Mouse (Mus musculus) heart, postnatal 0 days (tissue): Measurements from ENCODE around the gene Rnf187. TPM values are rescaled to one million over a fixed set of nuclear protein-coding genes. Genes with fewer than 3 reads are reported as not detected.

Experiments used
- ATAC-seq: fragments of 200-750 bp; cut with Nextera tagmentation; 2 replicates; pipeline ENCODE4 v1.8.0; 2017; ENCODE audit warnings: low read depth, moderate number of reproducible peaks, moderate library complexity; ENCODE audit not compliant: insufficient read depth
- DNase-seq: peaks from one replicate; pipeline ENCODE4 v3.0.0-alpha.2; 2016; ENCODE audit warnings: low spot score
- H3K27ac ChIP-seq: fragments of 300-500 bp; sonication (generic); 2 replicates; pipeline ENCODE4 v1.5.1; 2014; ENCODE audit warnings: low read depth, mild to moderate bottlenecking
- H3K27me3 ChIP-seq: fragments of 300-500 bp; sonication (generic); 2 replicates; pipeline ENCODE4 v1.6.1; 2014; ENCODE audit warnings: low read length, mixed read lengths; ENCODE audit not compliant: control insufficient read depth, insufficient read depth
- H3K36me3 ChIP-seq: fragments of 300-500 bp; sonication (generic); replicated peaks from 2 replicates; pipeline ENCODE4 v1.6.1; 2014; ENCODE audit warnings: low read length, mixed read lengths; ENCODE audit not compliant: control insufficient read depth, insufficient read depth
- H3K4me1 ChIP-seq: fragments of 300-500 bp; sonication (generic); 2 replicates; pipeline ENCODE4 v1.6.1; 2014; ENCODE audit warnings: antibody characterized with exemption; ENCODE audit not compliant: control insufficient read depth, insufficient read depth
- H3K4me2 ChIP-seq: fragments of 300-500 bp; sonication (generic); 2 replicates; pipeline ENCODE4 v1.6.1; 2014; ENCODE audit warnings: low read depth, mild to moderate bottlenecking, low read length, moderate library complexity
- H3K4me3 ChIP-seq: fragments of 300-500 bp; sonication (generic); 2 replicates; pipeline ENCODE4 v1.5.1; 2014; ENCODE audit warnings: low read depth, low read length
- H3K9ac ChIP-seq: fragments of 300-500 bp; sonication (generic); replicated peaks from 2 replicates; pipeline ENCODE4 v1.6.1; 2014; ENCODE audit warnings: low read depth, low read length, mixed read lengths
- H3K9me3 ChIP-seq: fragments of 300-500 bp; sonication (generic); replicated peaks from 2 replicates; pipeline ENCODE4 v1.6.1; 2016; ENCODE audit warnings: low read length; ENCODE audit not compliant: control insufficient read depth
- CTCF ChIP-seq: IDR thresholded peaks from 2 replicates; pipeline ENCODE4 v1.5.1; 2016; ENCODE audit warnings: antibody characterized with exemption, control low read depth, low read depth
- EP300 ChIP-seq: IDR thresholded peaks from 2 replicates; pipeline ENCODE4 v1.6.1; 2016; ENCODE audit warnings: antibody characterized with exemption, low read depth
- WGBS: fragments of 180-500 bp; shearing (Covaris S2); extraction: QIAGEN DNeasy Blood & Tissue Kit; methylation state at CpG from one replicate; pipeline ENCODE4 v1.1.7; 2014; 5-methylcytosine and 5-hydroxymethylcytosine counted together
- polyA plus RNA-seq: library from polyadenylated mRNA; unstranded; fragments of >200 nt; fragmentation: Nextera tagmentation; extraction: Ambion mirVana; gene quantifications from 2 replicates; pipeline ENCODE4 v1.2.1, GENCODE M21; 2015
- total RNA-seq: library from RNA; depleted of rRNA; stranded (reverse); fragments of >200 nt; gene quantifications from 2 replicates; pipeline ENCODE4 v1.2.3, GENCODE M21; 2014; ENCODE audit warnings: low replicate concordance

The Rnf187 gene
- total and polyA plus RNA-seq, 2 experiments from 2014 or later, result 147 to 362 TPM

DNA sequence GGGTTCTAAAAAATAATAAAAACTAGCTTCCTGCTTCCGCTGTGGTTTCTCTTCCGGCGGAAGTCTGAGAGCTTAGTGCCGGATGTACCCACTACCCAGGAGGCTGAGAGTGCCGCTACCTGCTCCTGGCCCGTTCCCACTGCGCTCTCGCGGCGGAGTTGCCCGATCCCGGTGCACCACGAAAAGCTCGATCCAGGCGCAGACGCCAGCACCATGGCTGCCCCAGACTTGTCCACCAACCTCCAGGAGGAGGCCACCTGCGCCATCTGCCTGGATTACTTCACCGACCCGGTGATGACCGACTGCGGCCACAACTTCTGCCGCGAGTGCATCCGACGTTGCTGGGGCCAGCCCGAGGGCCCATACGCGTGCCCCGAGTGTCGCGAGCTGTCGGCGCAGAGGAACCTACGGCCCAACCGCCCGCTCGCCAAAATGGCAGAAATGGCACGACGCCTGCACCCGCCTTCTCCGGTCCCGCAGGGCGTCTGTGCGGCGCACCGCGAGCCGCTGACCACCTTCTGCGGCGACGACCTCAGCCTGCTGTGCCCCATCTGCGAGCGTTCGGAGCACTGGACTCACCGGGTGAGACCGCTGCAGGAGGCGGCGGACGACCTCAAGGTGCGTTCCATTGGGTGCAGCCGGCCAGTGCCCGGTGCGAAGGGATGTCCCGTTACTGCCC is 39.5 kb upstream of the Rnf187 start, which contains the start of gene Trim11:
Trim11 (plus strand) TSS at position 67 of the 679 bp plus-strand sequence.
- peaks cover 12% of the 10 kb centered on the region for H3K36me3 ChIP-seq
- peaks cover 41% of the 10 kb centered on the region for H3K4me1 ChIP-seq
- H3K9me3 ChIP-seq, result no peaks in the 10 kb centered on the region

DNA sequence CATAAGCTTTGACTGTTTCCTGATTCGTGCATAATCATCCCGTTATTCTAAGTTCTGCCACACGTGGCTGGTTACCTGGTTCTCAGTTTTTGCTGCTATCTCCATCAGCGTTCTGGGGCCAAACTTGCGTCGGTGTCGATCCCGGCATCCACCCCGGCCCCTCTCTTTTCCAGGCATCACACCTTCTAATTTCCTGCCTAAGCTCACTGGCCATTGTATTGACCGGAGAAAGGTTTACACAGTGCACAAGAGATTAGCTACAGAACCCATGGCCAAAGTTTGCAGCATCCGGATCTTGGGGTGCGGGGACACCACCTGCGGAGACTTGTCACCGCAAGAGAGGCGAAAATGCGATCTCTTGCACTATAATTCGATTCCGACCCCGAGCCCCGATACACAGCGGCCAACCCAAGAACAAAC is 38.9 kb upstream of the Rnf187 start:
- Histone ChIP-seq H3K27ac (peak overlapping the region; percentile 87), H3K27me3 (no peaks in the 10 kb centered on the region), H3K9me3 (no peaks in the 10 kb centered on the region), H3K4me1 (peaks cover 36% of the 10 kb centered on the region), H3K4me2 (peak overlapping the region; percentile 90), H3K36me3 (peaks cover 7% of the 10 kb centered on the region), H3K4me3 (peak overlapping the region; percentile 88), H3K9ac (peak overlapping the region; percentile 90)
- TF ChIP-seq CTCF (no peak), EP300 (no peak)
- ATAC-seq (no peak), DNase-seq (no peak)
- under 1% methylated on average over 21 of the region's 21 CpGs for whole genome bisulfite sequencing

More for the DNA sequence above, 39.5 kb upstream of the Rnf187 start, which contains the start of gene Trim11:
- 1% methylated on average over 64 of the region's 64 CpGs for WGBS
- peak within 1 kb of the TSS; percentile 90 for H3K4me2 ChIP-seq
- ATAC-seq (peak; percentile 55), DNase-seq (peak; percentile 82)
- peak within 1 kb of the TSS; percentile 87 for H3K27ac ChIP-seq
- H3K27me3 ChIP-seq, result no peaks in the 10 kb centered on the region
- H3K9ac ChIP-seq, result peak within 1 kb of the TSS; percentile 90
- peak within 1 kb of the TSS; percentile 88 for H3K4me3 ChIP-seq
- no peak for TF ChIP-seq EP300
- no peak for TF ChIP-seq CTCF

DNA sequence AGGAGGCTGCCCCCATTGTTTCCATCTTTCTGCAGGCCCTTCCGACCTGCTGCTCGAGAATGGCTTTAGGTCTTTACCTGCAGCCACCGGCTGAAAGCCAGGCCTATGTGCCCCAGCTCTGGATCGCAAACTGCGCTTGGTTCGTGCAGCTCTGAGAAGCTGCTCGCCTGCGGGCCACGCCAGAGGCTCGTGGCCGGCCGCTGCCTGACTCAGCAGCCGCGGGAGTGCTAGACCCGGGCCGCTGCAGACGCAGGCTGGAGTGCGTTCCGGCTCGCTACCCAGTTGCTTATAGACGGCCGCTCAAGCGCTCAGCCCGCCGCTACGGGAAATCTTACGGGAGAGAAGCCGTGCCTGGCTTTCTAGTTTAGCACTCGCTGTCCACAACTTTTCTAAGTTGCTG is 38.4 kb upstream of the Rnf187 start:
- peak overlapping the region; percentile 88 for H3K4me3 ChIP-seq
- no peak for TF ChIP-seq CTCF
- no peak for TF ChIP-seq EP300
- H3K4me2 ChIP-seq, result peak overlapping the region; percentile 90
- peaks cover 3% of the 10 kb centered on the region; the same call in 1 of the 2 replicates for H3K36me3 ChIP-seq
- no peak for ATAC-seq
- H3K4me1 ChIP-seq, result peaks cover 31% of the 10 kb centered on the region
- WGBS, result under 1% methylated on average over 29 of the region's 29 CpGs
- no peaks in the 10 kb centered on the region for H3K27me3 ChIP-seq
- DNase-seq, result no peak
- peak overlapping the region; percentile 87 for H3K27ac ChIP-seq
- H3K9ac ChIP-seq, result peak overlapping the region; percentile 90
- H3K9me3 ChIP-seq, result no peaks in the 10 kb centered on the region

DNA sequence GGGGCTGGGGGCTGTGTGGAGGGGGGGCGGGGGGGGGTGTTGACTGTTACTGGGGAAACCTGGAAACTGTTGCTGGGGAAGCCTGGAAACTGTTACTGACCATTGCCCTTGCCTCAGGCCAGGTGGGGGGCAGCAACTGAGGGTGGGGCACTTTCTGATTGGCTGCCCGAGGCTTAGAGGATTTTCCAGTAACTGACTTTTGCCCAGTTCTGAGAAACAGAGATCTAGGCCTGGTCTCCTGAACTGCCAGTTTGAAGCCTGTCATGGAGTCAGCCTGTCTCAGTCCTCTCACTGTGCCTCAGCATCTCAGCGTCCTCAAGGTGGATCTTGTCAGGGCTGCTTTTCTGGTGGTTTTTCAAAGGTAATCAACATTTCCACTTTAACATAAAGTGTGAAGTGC is 35.7 kb upstream of the Rnf187 start:
- H3K4me1 ChIP-seq, result peaks cover 4% of the 10 kb centered on the region
- no peaks in the 10 kb centered on the region for H3K9me3 ChIP-seq
- DNase-seq, result no peak
- no peak overlapping the region for H3K4me3 ChIP-seq
- 77% methylated on average over 3 of the region's 3 CpGs for WGBS
- no peak overlapping the region for H3K4me2 ChIP-seq
- no peak for ATAC-seq
- no peaks in the 10 kb centered on the region for H3K27me3 ChIP-seq
- H3K36me3 ChIP-seq, result no peaks in the 10 kb centered on the region
- TF ChIP-seq EP300, result no peak
- TF ChIP-seq CTCF, result no peak
- H3K9ac ChIP-seq, result no peak overlapping the region
- H3K27ac ChIP-seq, result no peak overlapping the region

DNA sequence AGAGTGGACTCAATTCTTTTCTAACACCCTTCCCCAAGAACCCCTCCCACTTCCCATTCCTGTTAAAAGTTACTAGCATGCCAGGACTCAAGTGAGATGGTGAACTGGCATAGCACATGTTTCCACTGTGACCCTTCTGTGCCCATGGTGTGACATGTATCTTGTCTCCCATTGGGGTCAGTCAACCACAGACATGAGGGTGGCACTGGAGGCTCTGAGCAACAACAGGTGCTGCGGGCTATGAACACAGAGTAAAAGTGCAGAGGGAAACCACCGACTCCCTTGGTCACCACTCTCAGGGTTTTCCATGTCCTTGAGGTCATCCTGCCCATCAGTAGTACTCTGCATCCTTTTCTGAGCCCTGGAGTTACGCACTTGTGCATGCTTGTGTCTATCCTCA is 33.1 kb upstream of the Rnf187 start:
- ATAC-seq (no peak), DNase-seq (no peak)
- Histone ChIP-seq H3K4me3 (no peak overlapping the region), H3K4me1 (no peaks in the 10 kb centered on the region), H3K4me2 (no peak overlapping the region), H3K27ac (no peak overlapping the region), H3K9me3 (no peaks in the 10 kb centered on the region), H3K9ac (no peak overlapping the region), H3K27me3 (no peaks in the 10 kb centered on the region), H3K36me3 (no peaks in the 10 kb centered on the region)
- 75% methylated on average over 3 of the region's 3 CpGs for WGBS
- no peak for TF ChIP-seq EP300
- TF ChIP-seq CTCF, result no peak
